Comparison of ENCODE assay signal across 8 mouse cellular contexts in genomic region chr9:44841241-44841640, GRCm38 (mm10). TPM values are rescaled to one million over a fixed set of nuclear protein-coding genes. Genes with fewer than 3 reads are reported as not detected.
DNase-seq lines count a peak whose midpoint lies in the region; ATAC-seq and TF ChIP-seq lines count a peak whose summit lies in the region.

No protein-coding gene starts in this region.

- H3K4me2 ChIP-seq in stomach, postnatal 0 days (replicated peaks; ENCODE audit: low read depth), result no peak overlapping the region

- no peak for ATAC-seq in stomach, postnatal 0 days (ENCODE audit: low FRiP score, low TSS enrichment)
- no peak for ATAC-seq in megakaryocyte, adult 5-6 weeks (ENCODE audit: poor library complexity, severe bottlenecking)

- TF ChIP-seq POLR2A in testis, adult 2 months (IDR thresholded peaks at IDR 0.05; ENCODE audit: control insufficient read depth, low read depth, low read length), result no peak

- WGBS in stomach, postnatal 0 days, result 83% methylated on average over 10 of the region's 10 CpGs

- no peaks in the 10 kb centered on the region for H3K9me3 ChIP-seq in stomach, postnatal 0 days (ENCODE audit: control insufficient read depth, low read length)

- no peaks in the 10 kb centered on the region for H3K36me3 ChIP-seq in testis, adult 2 months (ENCODE audit: control insufficient read depth, insufficient read depth, low read length)
- H3K36me3 ChIP-seq in stomach, postnatal 0 days (ENCODE audit: control insufficient read depth, insufficient read depth, low read length), result peaks cover 36% of the 10 kb centered on the region

- H3K27me3 ChIP-seq in testis, adult 2 months (ENCODE audit: control insufficient read depth, insufficient read depth, low read length), result no peaks in the 10 kb centered on the region
- no peaks in the 10 kb centered on the region for H3K27me3 ChIP-seq in stomach, postnatal 0 days (ENCODE audit: control insufficient read depth, insufficient read depth, low read length)

- intact Hi-C loops in gastrocnemius, postnatal 36 days (cut with DNase I), result loop anchor here (5.0 kb wide), 2 partner anchors 41 to 71 kb away; partner anchors contain the start of gene Kmt2a

- no peak overlapping the region for H3K9ac ChIP-seq in stomach, postnatal 0 days (ENCODE audit: low read length)

- no peak for TF ChIP-seq EP300 in stomach, postnatal 0 days (optimal IDR thresholded peaks at IDR 0.05)

- H3K4me1 ChIP-seq in testis, adult 2 months (ENCODE audit: control insufficient read depth, insufficient read depth, low read length), result no peaks in the 10 kb centered on the region
- no peaks in the 10 kb centered on the region for H3K4me1 ChIP-seq in stomach, postnatal 0 days (replicated peaks; ENCODE audit: control insufficient read depth, insufficient read depth)

- no peak overlapping the region for H3K27ac ChIP-seq in testis, adult 2 months (ENCODE audit: control insufficient read depth, insufficient read depth, low read depth, low read length)
- H3K27ac ChIP-seq in stomach, postnatal 0 days (replicated peaks), result no peak overlapping the region

- peak; percentile 19; the same call in 1 of the 2 replicates for TF ChIP-seq CTCF in testis, adult 2 months (IDR thresholded peaks at IDR 0.05; ENCODE audit: control insufficient read depth, insufficient read depth, insufficient replicate concordance, low read depth, low read length)
- peak; percentile 74 for TF ChIP-seq CTCF in stomach, postnatal 0 days (IDR thresholded peaks at IDR 0.05; ENCODE audit: low read depth)

- H3K4me3 ChIP-seq in testis, adult 2 months (ENCODE audit: control insufficient read depth, low read depth, low read length), result no peak overlapping the region
- no peak overlapping the region for H3K4me3 ChIP-seq in stomach, postnatal 0 days (ENCODE audit: low read depth, low read length)

- DNase-seq in cerebellum, adult 8-10 months, result peak; percentile 44
- DNase-seq in cerebellum, adult 11-12 months, result no peak
- no peak for DNase-seq in testis, postnatal 10 days (ENCODE audit: low spot score)
- peak; percentile 81 for DNase-seq in induced T-regulatory cell, adult 2 months (ENCODE audit: low read depth)
- DNase-seq in stomach, postnatal 0 days (ENCODE audit: low spot score), result no peak
- no peak for DNase-seq in gastrocnemius, postnatal 36 days

RNA-seq across cellular contexts. Expression of gene Ttc36, which starts 38.4 kb away (rescaled TPM):
- 0.32 and 0.99 TPM in 2 replicates for polyA plus RNA-seq in testis, adult 2 months (2012; rRNA removed)
- polyA plus RNA-seq in stomach, postnatal 0 days (2015; fragmentation: Nextera tagmentation; extraction: Ambion mirVana), result 8.6 and 9.2 TPM in 2 replicates
- total RNA-seq in gastrocnemius, postnatal 36 days (2021), result not detected
- total RNA-seq in megakaryocyte, adult 5-6 weeks (2015), result 0.18 and 0.65 TPM in 2 replicates
- total RNA-seq in megakaryocyte, adult 5-6 weeks (2017), result not detected in 2 replicates

RNA-seq across cellular contexts. Expression of gene Kmt2a, which starts 39.9 kb away (rescaled TPM):
- polyA plus RNA-seq in testis, adult 2 months (2012; rRNA removed), result 3.4 and 4.9 TPM in 2 replicates
- polyA plus RNA-seq in stomach, postnatal 0 days (2015; fragmentation: Nextera tagmentation; extraction: Ambion mirVana), result 3.9 and 4.3 TPM in 2 replicates
- 10 to 100 TPM; 12.5 to 12.8 TPM for total RNA-seq in gastrocnemius, postnatal 36 days (2021)
- 32.8 and 44.7 TPM in 2 replicates for total RNA-seq in megakaryocyte, adult 5-6 weeks (2015)
- total RNA-seq in megakaryocyte, adult 5-6 weeks (2017), result 5.5 and 15.9 TPM in 2 replicates

RNA-seq across cellular contexts. Expression of gene Tmem25, which starts 42.1 kb away (rescaled TPM):
- polyA plus RNA-seq in testis, adult 2 months (2012; rRNA removed), result 3.0 and 3.1 TPM in 2 replicates
- 1.7 and 1.9 TPM in 2 replicates for polyA plus RNA-seq in stomach, postnatal 0 days (2015; fragmentation: Nextera tagmentation; extraction: Ambion mirVana)
- 1 to 10 TPM; 6.1 to 6.2 TPM for total RNA-seq in gastrocnemius, postnatal 36 days (2021)
- 0.23 and 0.45 TPM in 2 replicates for total RNA-seq in megakaryocyte, adult 5-6 weeks (2015)
- total RNA-seq in megakaryocyte, adult 5-6 weeks (2017), result 0.16 and 0.51 TPM in 2 replicates

Comparison
In these comparisons a context has a peak if more than half of its experiments do, and no peak if none do; other contexts are left out.
1. DNase-seq: peak in cerebellum, adult 8-10 months (single experiment) and induced T-regulatory cell, adult 2 months (single experiment); none in cerebellum, adult 11-12 months (single experiment), testis, postnatal 10 days (single experiment), stomach, postnatal 0 days (single experiment) and gastrocnemius, postnatal 36 days (0 of 2).
2. RNA of gene Tmem25, which starts 42.1 kb away (total RNA-seq): 6.1 to 6.2 TPM in gastrocnemius, postnatal 36 days; 0.16 to 0.51 TPM in megakaryocyte, adult 5-6 weeks; every median in the first group is over 4 times any median in the second.